Mouse (Mus musculus) G1E (cell line): Measurements from ENCODE around the gene Smok2b.
"Not testable (repeated sequence)": the region's sequence is repeated elsewhere in the genome, so short reads cannot be mapped to it uniquely, and the experiment has no call there.

Experiments used
- CTCF ChIP-seq: IDR thresholded peaks from 2 replicates; pipeline ENCODE4 v1.5.1; 2012; ENCODE audit warnings: low read depth, low read length, inconsistent platforms, mixed read lengths
- GATA1 ChIP-seq: IDR thresholded peaks from 2 replicates; pipeline ENCODE4 v1.6.1; 2012; ENCODE audit warnings: borderline replicate concordance, low read length, inconsistent platforms, mixed read lengths
- POLR2AphosphoS5 ChIP-seq: IDR thresholded peaks from 2 replicates; pipeline ENCODE4 v1.6.1; 2012; ENCODE audit warnings: low read depth, low read length, inconsistent platforms; ENCODE audit not compliant: insufficient replicate concordance
- TAL1 ChIP-seq: conservative IDR thresholded peaks from 2 replicates; pipeline ENCODE4 v1.6.1; 2012; ENCODE audit warnings: low read depth, low read length, inconsistent platforms, mixed read lengths

DNA sequence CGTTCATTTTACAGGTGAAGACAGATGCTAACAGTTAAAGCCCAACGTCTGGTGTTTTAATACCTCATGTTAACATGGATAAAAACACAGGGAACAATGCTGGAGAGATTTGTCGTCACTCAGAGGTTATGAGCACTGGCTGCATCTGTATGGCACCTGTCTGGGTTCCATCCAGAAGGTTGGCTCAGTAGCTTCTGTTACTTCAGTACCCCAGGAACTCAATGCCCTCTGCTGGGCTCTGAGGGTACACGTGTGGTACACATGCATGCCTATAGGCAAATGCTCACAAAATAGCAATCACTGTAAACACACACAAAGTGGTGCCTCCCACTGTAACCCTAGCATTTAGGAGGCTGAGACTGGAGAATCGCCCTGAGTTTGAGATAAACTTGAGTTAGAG is 24.7 kb downstream of the Smok2b start:
- not testable (repeated sequence) for TF ChIP-seq CTCF, TAL1, GATA1, POLR2AphosphoS5
